Mouse (Mus musculus) G1E (cell line): ENCODE measurements around the gene Trabd.

ENCODE experiments used
- CTCF ChIP-seq: IDR thresholded peaks from 2 replicates; pipeline ENCODE4 v1.5.1; 2012; ENCODE audit warnings: low read depth, low read length, inconsistent platforms, mixed read lengths
- GATA1 ChIP-seq: IDR thresholded peaks from 2 replicates; pipeline ENCODE4 v1.6.1; 2012; ENCODE audit warnings: borderline replicate concordance, low read length, inconsistent platforms, mixed read lengths

- TF ChIP-seq CTCF (no peak), GATA1 (no peak)
Measured at GRCm38 (mm10) chr15:89102646-89103045, 27.7 kb downstream of the Trabd start.
